Mouse (Mus musculus) kidney, postnatal 0 days (tissue): ENCODE measurements at regions not wholly inside any gene's neighbourhood (a gene's known extent, or its start where the extent isn't known, plus 50 kb on each side); places are given as distances from the start of the nearest gene placed in this dataset.

Source experiments
- ATAC-seq: fragments of 200-750 bp; cut with Nextera tagmentation; replicated peaks from 2 replicates; pipeline ENCODE4 v1.8.0; 2017; ENCODE audit warnings: low read depth, moderate number of reproducible peaks, moderate TSS enrichment, moderate library complexity; ENCODE audit not compliant: low FRiP score
- DNase-seq: peaks from one replicate; pipeline ENCODE4 v3.0.0-alpha.2; 2016; ENCODE audit warnings: low spot score
- H3K27ac ChIP-seq: fragments of 300-500 bp; sonication (generic); 2 replicates; pipeline ENCODE4 v1.5.1; 2014; ENCODE audit warnings: mild to moderate bottlenecking
- H3K27me3 ChIP-seq: fragments of 300-500 bp; sonication (generic); 2 replicates; pipeline ENCODE4 v1.6.1; 2014; ENCODE audit warnings: low read length, mixed read lengths; ENCODE audit not compliant: insufficient read depth
- H3K36me3 ChIP-seq: fragments of 300-500 bp; sonication (generic); 2 replicates; pipeline ENCODE4 v1.6.1; 2014; ENCODE audit warnings: low read length, mixed read lengths; ENCODE audit not compliant: insufficient read depth
- H3K4me1 ChIP-seq: fragments of 300-500 bp; sonication (generic); replicated peaks from 2 replicates; pipeline ENCODE4 v1.6.1; 2014; ENCODE audit warnings: antibody characterized with exemption, low read length, mixed read lengths; ENCODE audit not compliant: insufficient read depth
- H3K4me2 ChIP-seq: fragments of 300-500 bp; sonication (generic); 2 replicates; pipeline ENCODE4 v1.6.1; 2014; ENCODE audit warnings: mild to moderate bottlenecking, low read length, moderate library complexity, mixed read lengths
- H3K4me3 ChIP-seq: fragments of 300-500 bp; sonication (generic); replicated peaks from 2 replicates; pipeline ENCODE4 v1.5.1; 2014; ENCODE audit warnings: low read depth, low read length
- H3K9ac ChIP-seq: fragments of 300-500 bp; sonication (generic); 2 replicates; pipeline ENCODE4 v1.6.1; 2014; ENCODE audit warnings: low read depth, low read length
- H3K9me3 ChIP-seq: fragments of 300-500 bp; sonication (generic); replicated peaks from 2 replicates; pipeline ENCODE4 v1.6.1; 2016; ENCODE audit warnings: low read length, inconsistent platforms, mixed read lengths
- CTCF ChIP-seq: IDR thresholded peaks from 2 replicates; pipeline ENCODE4 v1.5.1; 2016; ENCODE audit warnings: antibody characterized with exemption, low read depth, mild to moderate bottlenecking, moderate library complexity
- whole genome bisulfite sequencing: fragments of 180-500 bp; shearing (Covaris S2); extraction: QIAGEN DNeasy Blood & Tissue Kit; methylation state at CpG from one replicate; pipeline ENCODE4 v1.1.7; 2014; 5-methylcytosine and 5-hydroxymethylcytosine counted together

DNA sequence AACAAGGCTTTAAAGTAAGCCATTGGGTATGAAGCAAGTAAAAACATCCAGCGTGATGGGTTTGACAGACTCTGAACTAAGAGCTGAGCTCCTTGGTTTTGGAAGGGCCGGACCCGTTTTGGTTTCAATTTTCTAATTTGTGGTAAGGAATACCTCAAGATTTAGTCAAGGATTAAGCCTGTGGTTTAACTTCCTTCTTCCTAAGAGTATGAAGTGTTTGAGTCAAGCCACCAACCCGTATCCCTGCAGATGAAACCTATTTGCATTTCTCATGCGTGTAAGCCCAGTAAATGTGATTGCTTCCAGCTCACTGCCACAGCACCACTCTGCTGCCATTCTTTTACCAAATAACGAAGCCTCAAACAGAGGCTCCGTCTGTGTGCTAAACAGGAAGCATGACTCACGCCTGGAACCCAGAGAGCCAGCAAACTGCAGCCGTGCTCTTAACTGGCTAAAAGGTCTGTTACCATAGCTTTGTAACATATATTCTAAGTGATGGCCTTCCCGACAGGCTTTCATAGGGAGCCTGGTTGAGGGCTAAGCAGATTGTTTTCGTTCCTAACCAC is 149.7 kb downstream of the Etv1 start:
- H3K36me3 ChIP-seq = no peaks in the 10 kb centered on the region
- H3K4me2 ChIP-seq = peak overlapping the region; percentile 21; the same call in 1 of the 2 replicates
- no peak overlapping the region for H3K4me3 ChIP-seq
- 30% methylated on average over 11 of the region's 11 CpGs for WGBS
- peak; percentile 52 for DNase-seq
- H3K27ac ChIP-seq = no peak overlapping the region
- peak; percentile 46; the same call in 1 of the 2 replicates for ATAC-seq
- no peak overlapping the region for H3K9ac ChIP-seq
- no peak for TF ChIP-seq CTCF
- no peaks in the 10 kb centered on the region for H3K27me3 ChIP-seq
- H3K4me1 ChIP-seq = no peaks in the 10 kb centered on the region
- H3K9me3 ChIP-seq = no peaks in the 10 kb centered on the region

GRCm38 (mm10) chr12:38929644-38930043 is 150.5 kb downstream of the Etv1 start:
- H3K27me3 ChIP-seq = no peaks in the 10 kb centered on the region
- WGBS = 87% methylated on average over 1 of the region's 1 CpGs
- H3K4me3 ChIP-seq = no peak overlapping the region
- no peaks in the 10 kb centered on the region for H3K9me3 ChIP-seq
- no peak for TF ChIP-seq CTCF
- H3K4me1 ChIP-seq = no peaks in the 10 kb centered on the region
- no peaks in the 10 kb centered on the region for H3K36me3 ChIP-seq
- no peak for DNase-seq
- ATAC-seq = no peak
- no peak overlapping the region for H3K27ac ChIP-seq
- H3K9ac ChIP-seq = no peak overlapping the region
- H3K4me2 ChIP-seq = no peak overlapping the region

DNA sequence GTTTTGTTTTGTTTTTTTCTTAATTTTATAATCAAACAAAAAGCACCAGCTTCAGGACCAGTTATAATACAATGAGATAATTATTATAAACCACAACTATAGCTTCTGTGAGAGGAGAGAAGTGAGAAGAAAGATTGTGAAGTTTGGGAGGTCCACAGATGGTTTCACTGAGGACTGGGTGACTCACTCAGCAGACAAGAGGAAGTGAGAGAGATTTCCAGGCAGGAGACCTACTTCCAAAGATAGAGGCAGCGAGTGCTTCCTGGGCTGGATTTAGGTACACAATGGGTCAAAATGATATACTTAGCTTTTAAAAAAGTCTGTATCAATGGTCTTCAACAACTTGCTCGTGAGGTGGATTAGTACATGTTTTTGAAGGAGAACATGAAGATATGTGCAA is 152.6 kb downstream of the Etv1 start:
- no peak for ATAC-seq
- 80% methylated on average over 2 of the region's 2 CpGs for WGBS
- no peaks in the 10 kb centered on the region for H3K9me3 ChIP-seq
- TF ChIP-seq CTCF = no peak
- no peaks in the 10 kb centered on the region for H3K4me1 ChIP-seq
- H3K27ac ChIP-seq = no peak overlapping the region
- H3K4me3 ChIP-seq = no peak overlapping the region
- no peaks in the 10 kb centered on the region for H3K36me3 ChIP-seq
- DNase-seq = no peak
- H3K9ac ChIP-seq = no peak overlapping the region
- H3K27me3 ChIP-seq = no peaks in the 10 kb centered on the region
- no peak overlapping the region for H3K4me2 ChIP-seq

DNA sequence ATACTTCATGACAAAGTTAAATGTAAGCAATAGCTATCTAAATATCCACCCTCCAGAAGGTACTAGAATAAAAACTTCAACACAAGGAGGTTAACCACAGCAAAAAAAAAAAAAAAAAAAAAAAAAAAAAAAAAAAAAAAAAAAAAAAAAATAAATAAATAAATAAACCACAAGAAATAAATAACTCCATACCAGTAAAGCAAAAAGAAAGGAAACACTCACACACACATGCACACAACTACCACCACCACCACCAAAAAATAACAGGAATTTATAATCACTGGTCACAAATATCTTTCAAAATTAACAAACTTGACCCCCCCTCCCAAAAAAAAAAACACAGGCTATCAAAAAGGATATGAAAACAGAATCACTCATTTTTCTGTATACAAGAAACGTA is 180.4 kb downstream of the Etv1 start:
- no peak overlapping the region for H3K4me3 ChIP-seq
- ATAC-seq (no peak), DNase-seq (no peak)
- no peaks in the 10 kb centered on the region for H3K36me3 ChIP-seq
- WGBS = 67% methylated on average over 1 of the region's 1 CpGs
- H3K9ac ChIP-seq = no peak overlapping the region
- no peak overlapping the region for H3K27ac ChIP-seq
- no peaks in the 10 kb centered on the region for H3K4me1 ChIP-seq
- H3K4me2 ChIP-seq = no peak overlapping the region
- no peaks in the 10 kb centered on the region for H3K27me3 ChIP-seq
- TF ChIP-seq CTCF = no peak
- H3K9me3 ChIP-seq = no peaks in the 10 kb centered on the region

DNA sequence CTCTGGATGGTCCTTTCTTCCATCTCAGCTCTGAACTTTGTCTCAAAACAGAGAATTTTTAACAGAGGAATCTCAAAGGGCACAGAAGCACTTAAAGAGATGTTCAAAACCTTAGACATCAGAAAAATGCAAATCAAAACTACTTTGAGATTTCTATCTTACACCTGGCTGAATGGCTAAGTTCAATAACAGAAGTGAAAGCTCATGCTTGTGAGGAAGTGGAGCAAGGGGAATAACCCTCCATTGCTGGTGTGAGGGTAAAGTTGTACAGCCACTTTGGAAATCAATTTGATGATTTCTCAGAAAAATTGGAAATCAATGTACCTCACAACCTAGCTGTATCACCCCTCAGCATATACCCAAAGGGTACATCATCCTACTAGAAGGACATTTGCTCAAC is 183.1 kb downstream of the Etv1 start:
- Histone ChIP-seq H3K9me3 (no peaks in the 10 kb centered on the region), H3K27ac (no peak overlapping the region), H3K4me1 (no peaks in the 10 kb centered on the region), H3K9ac (no peak overlapping the region), H3K4me2 (no peak overlapping the region), H3K36me3 (no peaks in the 10 kb centered on the region), H3K4me3 (no peak overlapping the region), H3K27me3 (no peaks in the 10 kb centered on the region)
- DNase-seq (no peak), ATAC-seq (no peak)
- TF ChIP-seq CTCF = no peak

GRCm38 (mm10) chr12:38970347-38970746 is 191.2 kb downstream of the Etv1 start:
- WGBS = 58% methylated on average over 2 of the region's 2 CpGs
- Histone ChIP-seq H3K27ac (no peak overlapping the region), H3K27me3 (no peaks in the 10 kb centered on the region), H3K4me1 (no peaks in the 10 kb centered on the region), H3K4me2 (no peak overlapping the region), H3K36me3 (no peaks in the 10 kb centered on the region), H3K4me3 (no peak overlapping the region), H3K9me3 (no peaks in the 10 kb centered on the region), H3K9ac (no peak overlapping the region)
- ATAC-seq = no peak
- no peak for TF ChIP-seq CTCF
- no peak for DNase-seq

GRCm38 (mm10) chr12:38972205-38972604 is 193.0 kb downstream of the Etv1 start:
- no peaks in the 10 kb centered on the region for H3K27me3 ChIP-seq
- no peak overlapping the region for H3K27ac ChIP-seq
- H3K9ac ChIP-seq = no peak overlapping the region
- DNase-seq (peak; percentile 16), ATAC-seq (no peak)
- H3K9me3 ChIP-seq = no peaks in the 10 kb centered on the region
- 55% methylated on average over 3 of the region's 3 CpGs for WGBS
- no peaks in the 10 kb centered on the region for H3K4me1 ChIP-seq
- H3K4me2 ChIP-seq = no peak overlapping the region
- H3K4me3 ChIP-seq = no peak overlapping the region
- TF ChIP-seq CTCF = no peak
- no peaks in the 10 kb centered on the region for H3K36me3 ChIP-seq
